Comparison of ENCODE assay signal across 26 mouse cellular contexts in genomic region chr7:47747528-47747927, GRCm38 (mm10).
"Had no signal": no experiment of that assay in that cellular context is flagged by ENCODE, and none has a peak within 500 bp of the region (broad histone marks: within the 10 kb centered on the region; RNA-seq: fewer than 3 reads in every experiment).

No protein-coding gene starts in this region.

- DNase-seq: gastrocnemius, postnatal 14 days; gastrocnemius, postnatal 36 days; heart, adult 18-20 months; heart, postnatal 10 days; heart, postnatal 4 days; kidney, adult 11 months; kidney, adult 2 months; kidney, adult 9 months; kidney, postnatal 14 days; kidney, postnatal 36 days; layer of hippocampus, adult 9-11 months; layer of hippocampus, postnatal 36 days; liver; liver, embryonic 13.5 days had no signal

- H3K27ac ChIP-seq: heart, embryonic 10.5 days; hindbrain, embryonic 13.5 days; hindbrain, embryonic 15.5 days; hindbrain, postnatal 0 days; kidney, embryonic 15.5 days; kidney, postnatal 0 days; layer of hippocampus, adult 2 months; limb, embryonic 10.5 days; limb, embryonic 12.5 days; liver, embryonic 13.5 days; liver, embryonic 15.5 days had no signal

- H3K9ac ChIP-seq: heart, embryonic 12.5 days; hindbrain, embryonic 13.5 days; hindbrain, embryonic 15.5 days; kidney, embryonic 15.5 days; limb, embryonic 12.5 days; liver, embryonic 13.5 days; liver, embryonic 15.5 days had no signal

- H3K36me3 ChIP-seq: heart, embryonic 10.5 days; heart, embryonic 12.5 days; hindbrain, embryonic 13.5 days; hindbrain, embryonic 15.5 days; kidney, embryonic 15.5 days; limb, embryonic 10.5 days; limb, embryonic 12.5 days; liver, embryonic 13.5 days; liver, embryonic 15.5 days had no signal

- H3K4me3 ChIP-seq: heart, embryonic 10.5 days; heart, embryonic 12.5 days; hindbrain, embryonic 13.5 days; hindbrain, embryonic 15.5 days; kidney, embryonic 15.5 days; layer of hippocampus, adult 2 months; limb, embryonic 10.5 days; limb, embryonic 12.5 days; liver, embryonic 13.5 days; liver, embryonic 15.5 days had no signal

- ATAC-seq: hindbrain, postnatal 0 days; intestine, embryonic 16.5 days had no signal

- H3K4me1 ChIP-seq: heart, embryonic 10.5 days; heart, embryonic 12.5 days; hindbrain, embryonic 13.5 days; hindbrain, embryonic 15.5 days; kidney, embryonic 15.5 days; limb, embryonic 10.5 days; limb, embryonic 12.5 days; liver, embryonic 13.5 days; liver, embryonic 15.5 days had no signal

- H3K9me3 ChIP-seq: kidney, embryonic 15.5 days; liver, embryonic 15.5 days had no signal

- H3K27me3 ChIP-seq: heart, embryonic 12.5 days; hindbrain, embryonic 13.5 days; hindbrain, embryonic 15.5 days; kidney, embryonic 15.5 days; limb, embryonic 12.5 days; liver, embryonic 13.5 days; liver, embryonic 15.5 days had no signal
